Mouse (Mus musculus) left cerebral cortex, adult 2 months (tissue): Measurements from ENCODE around the gene Mapk8ip3. TPM values are rescaled to one million over a fixed set of nuclear protein-coding genes. Genes with fewer than 3 reads are reported as not detected.

ENCODE experiments used
- DNase-seq, 2 experiments: peaks; one replicate each; pipeline ENCODE4 v3.0.0; 2021 to 2022; ENCODE audit warnings: low spot score in 2 of 2, mixed read lengths in 1 of 2; ENCODE audit errors: extremely low spot score in 1 of 2
- H3K27ac ChIP-seq: fragments of 200-600 bp; 2 replicates; pipeline ENCODE4 v1.8.1; 2022
- H3K4me3 ChIP-seq: fragments of 200-600 bp; 2 replicates; pipeline ENCODE4 v1.8.1; 2022
- CTCF ChIP-seq: fragments of 200-600 bp; IDR thresholded peaks from 2 replicates; pipeline ENCODE4 v1.8.1; 2022; ENCODE audit warnings: antibody characterized with exemption, mild to moderate bottlenecking, moderate library complexity
- intact Hi-C: fragments of 180-260 bp; cut with DNase I; formaldehyde crosslinking; loops from one replicate; pipeline ENCODE4 v1.15.1; 2025
- total RNA-seq, 2 experiments: library from RNA; stranded (reverse); gene quantifications; 2 replicates each; pipeline ENCODE4 v1.2.3; 2021

Gene Mapk8ip3
- total RNA-seq, 2 experiments from 2014 or later: 390 to 407 TPM

DNA sequence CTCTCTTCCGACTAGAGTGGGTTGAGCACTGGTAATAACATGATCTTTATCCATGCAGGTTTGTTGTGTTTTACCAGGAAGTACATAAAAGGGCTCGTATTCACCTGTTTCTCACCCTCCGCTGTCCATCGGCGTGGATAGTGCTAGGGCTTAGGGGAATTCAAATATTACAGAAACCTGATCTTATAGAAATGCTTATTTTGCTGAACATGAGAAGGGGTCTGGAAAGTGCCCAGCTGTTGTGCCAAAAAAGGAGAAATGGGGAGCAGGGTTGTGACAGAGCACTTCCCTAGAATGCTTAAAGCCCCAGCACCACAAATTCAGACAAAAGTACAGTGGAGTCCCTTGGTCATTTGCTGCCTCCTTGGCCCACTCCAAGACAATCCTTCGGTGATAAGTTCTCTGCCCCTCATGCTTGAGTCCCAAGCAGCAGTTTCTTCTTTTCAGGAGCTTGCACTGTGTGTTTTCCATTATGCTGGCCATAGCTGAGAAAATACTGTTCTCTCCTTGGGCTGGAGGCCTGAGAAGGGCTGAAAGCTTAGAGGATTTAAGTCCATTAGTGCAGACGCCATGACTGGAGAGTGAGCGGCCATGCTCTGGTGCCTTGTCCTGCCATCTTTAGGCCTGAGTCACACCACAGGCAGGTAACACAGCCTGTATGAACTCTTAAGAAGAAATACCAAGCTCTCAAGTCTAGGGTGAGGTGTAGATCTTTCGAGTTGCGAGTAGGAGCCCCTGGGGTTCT lies 85.2 kb downstream of the Mapk8ip3 start:
- Histone ChIP-seq H3K4me3 (peak overlapping the region; percentile 76), H3K27ac (no peak overlapping the region)
- no peak for DNase-seq
- intact Hi-C loops: no loop called here
- TF ChIP-seq CTCF: no peak

DNA sequence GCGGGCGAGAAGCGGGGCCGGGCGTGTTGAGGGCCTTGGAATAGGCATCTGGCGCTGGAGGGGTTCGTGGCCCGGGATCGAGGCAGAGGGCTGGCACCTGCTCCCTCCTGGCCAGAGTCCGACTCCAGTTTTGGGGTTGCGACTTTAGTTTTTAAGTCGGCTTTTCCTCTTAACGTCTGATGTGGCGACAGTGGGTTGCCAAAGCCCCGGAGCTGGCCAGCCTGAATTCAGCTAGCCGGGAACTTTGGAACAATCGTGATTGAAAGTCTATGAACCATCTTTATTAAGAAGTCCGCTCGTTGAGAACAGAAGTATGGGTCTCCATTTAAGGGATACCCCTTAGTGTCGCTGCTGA lies 86.0 kb downstream of the Mapk8ip3 start:
- intact Hi-C loops: no loop called here
- TF ChIP-seq CTCF: no peak
- peak overlapping the region; percentile 76 for H3K4me3 ChIP-seq
- no peak for DNase-seq
- peak overlapping the region; percentile 98 for H3K27ac ChIP-seq

DNA sequence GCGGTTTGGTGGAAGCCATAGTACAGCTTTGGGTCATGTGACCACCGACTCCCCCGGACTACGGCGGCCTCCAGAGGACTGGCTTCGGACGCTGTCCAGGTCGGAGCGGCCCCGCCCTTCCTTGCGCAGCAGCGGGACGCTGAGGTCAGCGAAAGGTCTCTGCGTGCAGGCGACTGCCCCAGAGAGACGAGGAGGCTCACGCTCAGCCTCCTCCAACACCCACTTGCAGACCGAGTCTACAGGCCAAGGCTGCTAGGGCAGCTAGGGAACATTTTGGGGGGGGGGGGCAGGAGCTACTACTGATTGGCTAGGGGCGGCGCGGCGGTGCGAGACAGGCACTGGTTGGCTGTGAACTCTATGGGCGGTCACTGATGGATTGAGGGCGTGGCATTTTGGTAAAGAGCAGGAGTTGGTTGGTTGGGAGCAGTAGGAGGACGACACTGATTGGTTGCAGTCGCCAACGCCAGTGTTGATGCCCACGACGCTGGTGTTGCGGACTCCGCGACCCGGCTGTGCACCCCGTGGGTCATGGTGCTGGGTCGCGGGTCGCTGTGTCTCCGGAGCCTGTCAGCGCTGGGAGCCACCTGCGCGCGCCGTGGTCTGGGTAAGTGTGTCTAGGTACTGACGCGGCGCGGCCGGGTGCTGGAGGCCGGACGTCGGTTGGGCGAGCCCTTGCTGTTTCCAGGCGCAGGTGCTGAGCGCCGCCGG lies 86.6 kb downstream of the Mapk8ip3 start, which contains the start of gene Fahd1:
Gene Fahd1, minus strand, starts transcription at position 300 of the 708 bp plus-strand sequence.
- Histone ChIP-seq H3K4me3 (peak within 1 kb of the TSS; percentile 76), H3K27ac (peak within 1 kb of the TSS; percentile 98)
- intact Hi-C loops: no loop called here
- TF ChIP-seq CTCF: no peak
- DNase-seq: peak; percentile 93 to 94

DNA sequence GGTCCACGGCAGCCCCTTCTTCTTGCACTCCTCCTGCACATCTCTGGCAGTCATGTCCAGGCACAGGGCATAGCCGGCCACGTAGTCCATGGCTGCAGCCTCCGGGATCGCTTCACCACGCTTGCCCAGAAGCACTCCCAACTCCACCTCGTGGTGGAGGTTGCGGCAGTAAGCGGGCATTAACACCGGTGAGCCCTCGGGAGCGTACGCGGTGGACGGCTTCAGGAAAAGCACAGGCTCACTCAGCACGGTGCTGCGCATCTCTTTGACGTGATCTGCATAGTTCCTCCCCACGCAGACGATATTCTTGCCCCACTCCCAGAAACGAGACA lies 87.1 kb downstream of the Mapk8ip3 start:
- H3K4me3 ChIP-seq: peak overlapping the region; percentile 76
- DNase-seq: no peak
- intact Hi-C loops: no loop called here
- H3K27ac ChIP-seq: peak overlapping the region; percentile 98
- TF ChIP-seq CTCF: peak; percentile 34

DNA sequence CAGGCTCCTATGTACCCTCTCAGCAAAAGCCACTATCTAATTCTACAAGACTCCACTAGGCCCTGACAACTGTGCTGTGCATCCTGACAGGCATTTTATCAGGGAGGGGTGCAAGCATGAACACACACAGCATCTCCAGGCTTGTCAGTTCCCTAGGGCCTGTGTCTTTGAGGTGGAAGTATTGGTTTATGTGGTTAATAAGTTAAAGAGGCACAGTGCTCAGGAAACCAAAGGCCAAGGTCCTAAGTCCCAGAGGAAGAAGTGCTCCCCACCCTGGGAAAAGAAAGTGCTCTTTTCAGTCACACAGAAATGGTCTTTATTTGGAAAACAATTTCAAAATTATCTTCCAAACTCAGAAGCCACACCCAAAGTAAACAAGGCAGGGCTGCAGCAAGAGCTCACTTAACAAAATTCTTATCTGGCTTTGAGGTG lies 88.2 kb downstream of the Mapk8ip3 start:
- peak overlapping the region; percentile 76 for H3K4me3 ChIP-seq
- intact Hi-C loops: no loop called here

DNA sequence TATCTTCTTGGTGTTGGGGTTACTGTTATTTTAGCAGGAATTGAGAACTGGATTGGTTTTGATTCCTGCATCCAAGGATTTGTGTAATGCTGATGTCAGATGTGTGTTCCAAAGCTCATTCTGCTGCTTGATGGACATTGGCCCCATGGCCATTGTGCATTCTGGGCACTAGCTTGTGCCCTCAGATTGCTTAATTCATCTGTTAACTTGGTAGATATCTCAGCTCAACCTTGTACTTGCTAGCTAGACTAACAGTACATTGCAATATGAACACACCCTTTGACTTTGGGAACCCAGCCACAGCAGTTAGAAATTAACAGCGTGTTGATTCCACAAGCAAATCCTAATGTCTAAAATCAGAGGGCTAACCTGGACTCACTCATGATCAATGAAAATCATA lies 89.4 kb downstream of the Mapk8ip3 start:
- Histone ChIP-seq H3K27ac (no peak overlapping the region), H3K4me3 (no peak overlapping the region)
- no peak for DNase-seq
- intact Hi-C loops: no loop called here
- no peak for TF ChIP-seq CTCF

More for the DNA sequence above, 88.2 kb downstream of the Mapk8ip3 start:
- H3K27ac ChIP-seq: no peak overlapping the region
- TF ChIP-seq CTCF: no peak
- DNase-seq: no peak

DNA sequence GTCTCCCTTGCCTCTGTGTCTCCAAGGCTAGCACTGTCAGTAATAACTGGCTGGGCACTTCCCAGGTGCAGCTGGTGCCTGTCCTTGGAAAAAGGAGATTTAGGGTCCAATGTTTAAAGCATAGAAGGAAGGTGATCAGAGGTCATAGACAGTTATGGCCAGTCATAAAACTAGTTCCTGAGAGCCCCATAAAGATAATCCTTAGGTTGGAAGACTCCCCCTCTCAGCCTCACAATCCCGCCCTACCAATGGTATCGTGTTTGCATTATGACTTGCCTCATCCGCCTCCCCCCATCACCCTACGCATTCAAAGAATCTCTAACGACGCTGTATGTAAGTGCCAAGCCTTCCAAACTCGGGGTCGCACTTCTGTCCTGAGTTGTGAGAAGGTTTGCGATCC lies 92.3 kb downstream of the Mapk8ip3 start:
- no peak for DNase-seq
- H3K27ac ChIP-seq: no peak overlapping the region
- H3K4me3 ChIP-seq: no peak overlapping the region
- TF ChIP-seq CTCF: no peak
- intact Hi-C loops: no loop called here

DNA sequence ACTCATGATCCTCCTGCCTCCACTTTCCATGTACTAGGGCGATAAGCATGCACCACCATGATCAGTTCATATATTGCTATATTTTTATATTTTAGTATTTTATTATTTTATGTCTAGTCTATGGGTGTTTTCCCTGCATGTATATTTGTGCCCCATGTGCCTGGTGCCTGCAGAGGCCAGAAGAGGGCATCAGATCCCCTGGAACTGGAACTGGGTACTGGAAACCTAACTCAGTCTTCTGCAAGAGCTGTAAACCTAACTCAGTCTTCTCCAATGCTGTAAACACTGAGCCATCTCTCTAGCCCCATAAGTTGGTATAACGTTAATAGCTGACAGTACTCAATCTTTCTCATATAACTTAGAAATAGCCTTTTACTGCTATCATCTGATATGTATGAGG lies 94.1 kb downstream of the Mapk8ip3 start:
- Histone ChIP-seq H3K4me3 (no peak overlapping the region), H3K27ac (no peak overlapping the region)
- intact Hi-C loops: no loop called here
- TF ChIP-seq CTCF: peak; percentile 15
- DNase-seq: no peak

Other genes starting within 250 kb of the Mapk8ip3 start
- 100 to 1,000 TPM; 177 to 188 TPM for gene Syngr3, start 247.0 kb downstream of the Mapk8ip3 start, total RNA-seq
- gene Gfer, start 240.8 kb downstream of the Mapk8ip3 start, total RNA-seq: 10 to 100 TPM; 20.0 to 23.2 TPM
- gene Noxo1, start 240.7 kb downstream of the Mapk8ip3 start, total RNA-seq: 1 to 10 TPM; 3.2 to 3.9 TPM
- gene Tbl3, start 229.3 kb downstream of the Mapk8ip3 start, total RNA-seq: 10 to 100 TPM; 24.7 to 26.4 TPM
- gene Rnf151, start 218.9 kb downstream of the Mapk8ip3 start, total RNA-seq: 1 to 10 TPM in 1 of 2 experiments, not detected in 1; 1.1 TPM
- 100 to 1,000 TPM; 284 to 288 TPM for gene Rps2, start 218.9 kb downstream of the Mapk8ip3 start, total RNA-seq
- 100 to 1,000 TPM; 208 to 222 TPM for gene Ndufb10, start 212.5 kb downstream of the Mapk8ip3 start, total RNA-seq
- gene Rpl3l, start 209.2 kb downstream of the Mapk8ip3 start, total RNA-seq: under 1 TPM; 0.34 to 0.68 TPM
- 10 to 100 TPM; 31.8 to 34.7 TPM for gene Msrb1, start 200.3 kb downstream of the Mapk8ip3 start, total RNA-seq
- gene Hs3st6, start 184.0 kb downstream of the Mapk8ip3 start, total RNA-seq: under 1 TPM; 0.28 to 0.29 TPM
- not detected for gene Meiob, start 132.7 kb downstream of the Mapk8ip3 start, total RNA-seq
- 100 to 1,000 TPM; 129 to 141 TPM for gene Hagh, start 96.8 kb downstream of the Mapk8ip3 start, total RNA-seq
- 10 to 100 TPM; 17.4 to 20.4 TPM for gene Fahd1, start 86.6 kb downstream of the Mapk8ip3 start, total RNA-seq
- gene Igfals, start 71.0 kb downstream of the Mapk8ip3 start, total RNA-seq: not detected
- 10 to 100 TPM; 30.7 to 32.4 TPM for gene Nubp2, start 50.6 kb downstream of the Mapk8ip3 start, total RNA-seq
- 10 to 100 TPM; 58.6 to 63.3 TPM for gene Spsb3, start 50.3 kb downstream of the Mapk8ip3 start, total RNA-seq
- 10 to 100 TPM; 54.8 to 55.2 TPM for gene Eme2, start 41.9 kb downstream of the Mapk8ip3 start, total RNA-seq
- gene Mrps34, start 41.9 kb downstream of the Mapk8ip3 start, total RNA-seq: 10 to 100 TPM; 67.6 to 72.1 TPM
- 10 to 100 TPM; 46.5 to 51.2 TPM for gene Nme3, start 40.5 kb downstream of the Mapk8ip3 start, total RNA-seq
- gene Jpt2, start 23.7 kb upstream of the Mapk8ip3 start, total RNA-seq: 1 to 10 TPM; 5.3 to 6.9 TPM
- gene Cramp1l, start 78.8 kb upstream of the Mapk8ip3 start, total RNA-seq: 10 to 100 TPM; 31.9 to 33.9 TPM
- gene Ift140, start 79.1 kb upstream of the Mapk8ip3 start, total RNA-seq: 10 to 100 TPM; 17.9 to 21.0 TPM
- 10 to 100 TPM in 1 of 2 experiments, 1 to 10 TPM in 1; 9.5 to 11.1 TPM for gene Tmem204, start 146.6 kb upstream of the Mapk8ip3 start, total RNA-seq
- 10 to 100 TPM; 25.8 to 30.7 TPM for gene Telo2, start 179.0 kb upstream of the Mapk8ip3 start, total RNA-seq
- gene Ptx4, start 183.8 kb upstream of the Mapk8ip3 start, total RNA-seq: under 1 TPM; 0.33 to 0.63 TPM
- gene Clcn7, start 196.4 kb upstream of the Mapk8ip3 start, total RNA-seq: 10 to 100 TPM; 48.5 to 53.9 TPM
- under 1 TPM in 1 of 2 experiments, not detected in 1; 0.14 TPM for gene Ccdc154, start 225.5 kb upstream of the Mapk8ip3 start, total RNA-seq
- gene Gm38655, start 238.5 kb upstream of the Mapk8ip3 start, total RNA-seq: not detected
- 10 to 100 TPM; 20.2 to 20.8 TPM for gene BC003965, start 247.6 kb upstream of the Mapk8ip3 start, total RNA-seq